In the genomic region with DNA sequence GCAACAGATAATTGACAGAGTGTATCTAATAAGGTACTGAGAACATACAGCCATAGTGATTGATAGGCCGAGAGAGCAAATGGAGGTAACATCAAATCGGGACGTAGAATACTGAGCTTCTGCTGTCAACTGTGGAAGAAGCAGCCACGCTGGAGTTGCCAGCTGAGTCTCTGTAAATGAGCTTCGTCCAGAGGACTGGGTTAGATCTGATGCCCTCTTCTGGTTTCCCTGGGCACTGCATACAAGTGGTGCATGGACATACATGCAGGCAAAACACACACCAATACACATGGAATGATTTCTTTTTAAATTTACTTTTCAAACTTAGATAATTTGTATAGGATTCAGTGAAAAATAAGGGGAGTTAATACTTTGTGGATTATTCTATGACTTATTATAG, we compare ENCODE assay signal across 9 mouse cellular contexts. TPM values are rescaled to one million over a fixed set of nuclear protein-coding genes. Genes with fewer than 3 reads are reported as not detected.
DNase-seq lines count a peak whose midpoint lies in the region; TF ChIP-seq lines count a peak whose summit lies in the region.
"Had no signal": no experiment of that assay in that cellular context is flagged by ENCODE, and none has a peak within 500 bp of the region (broad histone marks: within the 10 kb centered on the region; RNA-seq: fewer than 3 reads in every experiment).

No protein-coding gene starts in this region.

- TF ChIP-seq CTCF in spleen, adult 2 months (IDR thresholded peaks at IDR 0.05; ENCODE audit: extremely low read depth, insufficient read depth, insufficient read length, insufficient replicate concordance), result peak; percentile 42; the same call in 1 of the 2 replicates

- TF ChIP-seq POLR2A in spleen, adult 2 months (IDR thresholded peaks at IDR 0.05; ENCODE audit: low read depth, low read length), result no peak

- no peaks in the 10 kb centered on the region for H3K9me3 ChIP-seq in heart, embryonic 10.5 days
- H3K9me3 ChIP-seq: liver, embryonic 15.5 days had no signal

- no peaks in the 10 kb centered on the region for H3K27me3 ChIP-seq in heart, embryonic 10.5 days (ENCODE audit: insufficient read depth, poor library complexity, severe bottlenecking)
- H3K27me3 ChIP-seq in spleen, adult 2 months (ENCODE audit: control insufficient read depth, insufficient read depth, low read length), result no peaks in the 10 kb centered on the region
- H3K27me3 ChIP-seq: liver, embryonic 15.5 days had no signal

- WGBS in heart, embryonic 10.5 days, result 35% methylated on average over 5 of the region's 5 CpGs
- WGBS in spleen, adult 2 months, result 59% methylated on average over 5 of the region's 5 CpGs

- H3K4me1 ChIP-seq in heart, embryonic 10.5 days, result no peaks in the 10 kb centered on the region
- H3K4me1 ChIP-seq in spleen, adult 2 months (ENCODE audit: control insufficient read depth, insufficient read depth, insufficient read length), result no peaks in the 10 kb centered on the region
- H3K4me1 ChIP-seq: liver, embryonic 15.5 days had no signal

- no peak overlapping the region for H3K27ac ChIP-seq in heart, embryonic 10.5 days
- no peak overlapping the region for H3K27ac ChIP-seq in spleen, adult 2 months (ENCODE audit: insufficient read depth, low read length)
- H3K27ac ChIP-seq: liver, embryonic 15.5 days had no signal

- no peak overlapping the region for H3K4me3 ChIP-seq in heart, embryonic 10.5 days
- H3K4me3 ChIP-seq in spleen, adult 2 months (ENCODE audit: extremely low read depth, insufficient read depth, insufficient read length), result no peak overlapping the region
- H3K4me3 ChIP-seq: liver, embryonic 15.5 days had no signal

- peak; percentile 85 for DNase-seq in heart, adult 11 months
- no peak for DNase-seq in heart, embryonic 10.5 days (ENCODE audit: low spot score)
- peak; percentile 71 to 89 for DNase-seq in adrenal gland, adult (ENCODE audit: inconsistent age in 2 of 2, low spot score in 1 of 2)
- peak; percentile 40 for DNase-seq in embryo, embryonic 11.5 days (ENCODE audit: low read depth, low spot score)
- peak; percentile 24 to 51 for DNase-seq in heart, postnatal 36 days
- peak; percentile 24 for DNase-seq in layer of hippocampus, adult 9-11 months
- DNase-seq in mesoderm, embryonic 11.5 days (ENCODE audit: low read depth, low spot score), result peak; percentile 75
- DNase-seq in spleen, adult 2 months (ENCODE audit: low read depth in 1 of 2, low spot score in 2 of 2), result peak; percentile 30 to 60

- no peaks in the 10 kb centered on the region for H3K36me3 ChIP-seq in heart, embryonic 10.5 days
- no peaks in the 10 kb centered on the region for H3K36me3 ChIP-seq in spleen, adult 2 months (ENCODE audit: control insufficient read depth, insufficient read depth, low read length)
- H3K36me3 ChIP-seq: liver, embryonic 15.5 days had no signal

- intact Hi-C loops in heart, postnatal 36 days (cut with DNase I), result loop anchor here (10.0 kb wide), 1 partner anchor 676 kb away; no protein-coding TSS in a partner anchor

RNA-seq across cellular contexts. Expression of a gene that starts 42.9 kb away (rescaled TPM):
- polyA plus RNA-seq in heart, embryonic 10.5 days (2016; fragmentation: Nextera tagmentation; extraction: Ambion mirVana), result 0.80 and 1.1 TPM in 2 replicates
- 1 to 10 TPM; 2.7 to 6.7 TPM for total RNA-seq in heart, postnatal 36 days (2021)
- 1.6 and 1.7 TPM in 2 replicates for polyA plus RNA-seq in spleen, adult 2 months (2012; rRNA removed)

RNA-seq across cellular contexts. Expression of a gene that starts 52.6 kb away (rescaled TPM):
- 0.16 and 1.0 TPM in 2 replicates for polyA plus RNA-seq in heart, embryonic 10.5 days (2016; fragmentation: Nextera tagmentation; extraction: Ambion mirVana)
- 10 to 100 TPM; 12.6 to 14.0 TPM for total RNA-seq in heart, postnatal 36 days (2021)
- 4.9 and 6.9 TPM in 2 replicates for polyA plus RNA-seq in spleen, adult 2 months (2012; rRNA removed)
